Mouse (Mus musculus) liver, postnatal 0 days (tissue): ENCODE measurements around the gene Rnf113a2.

Source experiments
- CTCF ChIP-seq: sonication (generic); IDR thresholded peaks from 2 replicates; pipeline ENCODE4 v1.5.1; 2016; ENCODE audit warnings: antibody characterized with exemption, low read depth
- EP300 ChIP-seq: IDR thresholded peaks from 2 replicates; pipeline ENCODE4 v1.6.1; 2016; ENCODE audit warnings: antibody characterized with exemption, low read depth, mild to moderate bottlenecking

DNA sequence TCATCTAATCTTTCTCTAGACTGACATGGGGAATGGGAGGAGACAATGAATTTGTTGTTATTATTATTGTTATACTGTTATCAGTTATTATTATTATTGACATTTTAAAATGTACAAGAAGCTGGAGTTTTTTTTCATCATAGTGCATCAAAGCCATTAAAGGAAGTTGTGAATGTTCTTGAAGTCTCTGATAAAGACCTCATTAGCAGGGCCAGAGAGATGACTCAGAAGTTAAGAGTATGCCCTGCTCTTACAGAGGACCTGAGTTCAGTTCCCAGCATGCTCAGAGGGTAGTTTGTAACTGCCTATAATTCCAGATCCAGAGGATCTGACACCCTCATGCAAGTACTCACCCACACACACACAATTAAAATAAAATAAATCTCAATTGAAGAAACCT is 19.3 kb upstream of the Rnf113a2 start:
- TF ChIP-seq EP300 (no peak), CTCF (no peak)
